Mouse (Mus musculus): ENCODE results near the gene Gli1.

The Gli1 gene

GRCm38 (mm10) chr10:127348957-127349356 lies 7.2 kb upstream of the Gli1 start:
- no peak for DNase-seq (ENCODE audit: low read depth, low spot score)

- DNase-seq (ENCODE audit: low read depth, low spot score): no peak
These were observed 4.4 kb upstream of the Gli1 start for GRCm38 (mm10) chr10:127346173-127346572.

- DNase-seq (ENCODE audit: low read depth, low spot score): no peak
These were observed 1.3 kb upstream of the Gli1 start for GRCm38 (mm10) chr10:127343029-127343428.

- DNase-seq (ENCODE audit: low read depth, low spot score): no peak
These were observed 449 bp downstream of the Gli1 start for GRCm38 (mm10) chr10:127341360-127341690.

GRCm38 (mm10) chr10:127340577-127341359 lies 1.0 kb downstream of the Gli1 start:
- DNase-seq (ENCODE audit: low read depth, low spot score): no peak

GRCm38 (mm10) chr10:127339683-127340576 lies 1.8 kb downstream of the Gli1 start:
- DNase-seq (ENCODE audit: low read depth, low spot score): peak; percentile 44

- DNase-seq (ENCODE audit: low read depth, low spot score): peak; percentile 85
These were observed 2.7 kb downstream of the Gli1 start for GRCm38 (mm10) chr10:127338930-127339682.

GRCm38 (mm10) chr10:127337536-127338099 lies 4.2 kb downstream of the Gli1 start:
- no peak for DNase-seq (ENCODE audit: low read depth, low spot score)

GRCm38 (mm10) chr10:127336952-127337351 lies 4.8 kb downstream of the Gli1 start:
- no peak for DNase-seq (ENCODE audit: low read depth, low spot score)

GRCm38 (mm10) chr10:127335271-127335670 lies 6.5 kb downstream of the Gli1 start:
- no peak for DNase-seq (ENCODE audit: low read depth, low spot score)

GRCm38 (mm10) chr10:127333152-127333551 lies 8.6 kb downstream of the Gli1 start:
- DNase-seq (ENCODE audit: low read depth, low spot score): no peak

GRCm38 (mm10) chr10:127332211-127332874 lies 9.4 kb downstream of the Gli1 start:
- no peak for DNase-seq (ENCODE audit: low read depth, low spot score)

GRCm38 (mm10) chr10:127330212-127330611 lies 11.6 kb downstream of the Gli1 start:
- DNase-seq (ENCODE audit: low read depth, low spot score): no peak

- no peak for DNase-seq (ENCODE audit: low read depth, low spot score)
These were observed 14.2 kb downstream of the Gli1 start for GRCm38 (mm10) chr10:127327461-127328145.

- DNase-seq (ENCODE audit: low read depth, low spot score): peak; percentile 29
These were observed 14.9 kb downstream of the Gli1 start for GRCm38 (mm10) chr10:127326828-127327227.

- no peak for DNase-seq (ENCODE audit: low read depth, low spot score)
These were observed 15.6 kb downstream of the Gli1 start for GRCm38 (mm10) chr10:127326017-127326801.

GRCm38 (mm10) chr10:127325454-127326016 lies 16.2 kb downstream of the Gli1 start:
- DNase-seq (ENCODE audit: low read depth, low spot score): no peak

GRCm38 (mm10) chr10:127324495-127324894 lies 17.3 kb downstream of the Gli1 start:
- no peak for DNase-seq (ENCODE audit: low read depth, low spot score)

- DNase-seq (ENCODE audit: low read depth, low spot score): no peak
These were observed 18.5 kb downstream of the Gli1 start for GRCm38 (mm10) chr10:127323131-127323855.

Measured in skeletal muscle tissue, adult 2 months (tissue).